Mouse (Mus musculus) liver, postnatal 0 days (tissue): Measurements from ENCODE around the gene Zbtb9. TPM values are rescaled to one million over a fixed set of nuclear protein-coding genes. Genes with fewer than 3 reads are reported as not detected.

Experiments used
- ATAC-seq: fragments of 200-750 bp; cut with Nextera tagmentation; 2 replicates; pipeline ENCODE4 v1.8.0; 2017; ENCODE audit warnings: mild to moderate bottlenecking, moderate library complexity
- DNase-seq: peaks from one replicate; pipeline ENCODE4 v3.0.0-alpha.2; 2016
- H3K27ac ChIP-seq: fragments of 300-500 bp; sonication (generic); 2 replicates; pipeline ENCODE4 v1.5.1; 2014; ENCODE audit warnings: antibody characterized with exemption, moderate library complexity, mild to moderate bottlenecking, low read depth
- H3K27me3 ChIP-seq: fragments of 300-500 bp; sonication (generic); 2 replicates; pipeline ENCODE4 v1.6.1; 2014; ENCODE audit warnings: low read length, control low read depth, mixed read lengths; ENCODE audit not compliant: insufficient read depth
- H3K36me3 ChIP-seq: fragments of 300-500 bp; sonication (generic); replicated peaks from 2 replicates; pipeline ENCODE4 v1.6.1; 2014; ENCODE audit warnings: mild to moderate bottlenecking, control low read depth, low read length, moderate library complexity, mixed read lengths; ENCODE audit not compliant: insufficient read depth
- H3K4me1 ChIP-seq: fragments of 300-500 bp; sonication (generic); 2 replicates; pipeline ENCODE4 v1.6.1; 2014; ENCODE audit warnings: antibody characterized with exemption, mild to moderate bottlenecking, control low read depth; ENCODE audit not compliant: insufficient read depth
- H3K4me2 ChIP-seq: fragments of 300-500 bp; sonication (generic); 2 replicates; pipeline ENCODE4 v1.6.1; 2014; ENCODE audit warnings: low read depth, mild to moderate bottlenecking, low read length, moderate library complexity, mixed read lengths
- H3K4me3 ChIP-seq: fragments of 300-500 bp; sonication (generic); 2 replicates; pipeline ENCODE4 v1.5.1; 2014; ENCODE audit warnings: low read depth, low read length
- H3K9ac ChIP-seq: fragments of 300-500 bp; sonication (generic); replicated peaks from 2 replicates; pipeline ENCODE4 v1.6.1; 2014; ENCODE audit warnings: mild to moderate bottlenecking, moderate library complexity
- H3K9me3 ChIP-seq: fragments of 300-500 bp; sonication (generic); 2 replicates; pipeline ENCODE4 v1.6.1; 2016; ENCODE audit warnings: mild to moderate bottlenecking, control low read depth, low read length, mixed read lengths
- CTCF ChIP-seq: sonication (generic); IDR thresholded peaks from 2 replicates; pipeline ENCODE4 v1.5.1; 2016; ENCODE audit warnings: antibody characterized with exemption, low read depth
- EP300 ChIP-seq: IDR thresholded peaks from 2 replicates; pipeline ENCODE4 v1.6.1; 2016; ENCODE audit warnings: antibody characterized with exemption, low read depth, mild to moderate bottlenecking
- WGBS: fragments of 180-500 bp; shearing (Covaris S2); extraction: QIAGEN DNeasy Blood & Tissue Kit; methylation state at CpG from one replicate; pipeline ENCODE4 v1.1.7; 2014; ENCODE audit not compliant: insufficient replicate concordance; 5-methylcytosine and 5-hydroxymethylcytosine counted together
- polyA plus RNA-seq: library from polyadenylated mRNA; unstranded; fragments of >200 nt; fragmentation: Nextera tagmentation; extraction: Ambion mirVana; gene quantifications from 2 replicates; pipeline ENCODE4 v1.2.1, GENCODE M21; 2015

Zbtb9 gene
- polyA plus RNA-seq, 1 experiment from 2014 or later = 4.4 TPM

GRCm38 (mm10) chr17:26956309-26956708, 16.7 kb upstream of the Zbtb9 start:
- peak overlapping the region; percentile 56 for H3K27ac ChIP-seq
- 0 out of 2 replicates have a peak, but pooled peaks cover 3% of the 10 kb centered on the region for H3K36me3 ChIP-seq
- ATAC-seq = no peak
- WGBS = 61% methylated on average over 5 of the region's 5 CpGs
- no peaks in the 10 kb centered on the region for H3K9me3 ChIP-seq
- peaks cover 28% of the 10 kb centered on the region for H3K4me1 ChIP-seq
- peaks cover 15% of the 10 kb centered on the region; the same call in 1 of the 2 replicates for H3K27me3 ChIP-seq
- TF ChIP-seq EP300 (no peak), CTCF (no peak)
- H3K9ac ChIP-seq = peak overlapping the region; percentile 52; the same call in 1 of the 2 replicates
- DNase-seq = no peak
- peak overlapping the region; percentile 55 for H3K4me2 ChIP-seq
- H3K4me3 ChIP-seq = peak overlapping the region; percentile 23

- Histone ChIP-seq H3K4me2 (peak overlapping the region; percentile 55), H3K36me3 (0 out of 2 replicates have a peak, but pooled peaks cover 3% of the 10 kb centered on the region), H3K27me3 (peaks cover 10% of the 10 kb centered on the region; the same call in 1 of the 2 replicates), H3K4me3 (peak overlapping the region; percentile 23; the same call in 1 of the 2 replicates), H3K27ac (peak overlapping the region; percentile 56), H3K9me3 (no peaks in the 10 kb centered on the region), H3K9ac (peak overlapping the region; percentile 47), H3K4me1 (peaks cover 27% of the 10 kb centered on the region)
- ATAC-seq (peak; percentile 80), DNase-seq (peak; percentile 42)
- WGBS = 46% methylated on average over 18 of the region's 18 CpGs
- peak; percentile 84 for TF ChIP-seq EP300
- no peak for TF ChIP-seq CTCF
These were observed 16.1 kb upstream of the Zbtb9 start for GRCm38 (mm10) chr17:26956895-26957294.

GRCm38 (mm10) chr17:26957872-26958271, 15.1 kb upstream of the Zbtb9 start:
- no peak overlapping the region for H3K27ac ChIP-seq
- 0 out of 2 replicates have a peak, but pooled peaks cover 3% of the 10 kb centered on the region for H3K27me3 ChIP-seq
- no peak for ATAC-seq
- TF ChIP-seq CTCF (no peak), EP300 (no peak)
- no peaks in the 10 kb centered on the region for H3K9me3 ChIP-seq
- no peak overlapping the region for H3K4me3 ChIP-seq
- no peak overlapping the region for H3K9ac ChIP-seq
- H3K4me1 ChIP-seq = peaks cover 18% of the 10 kb centered on the region
- H3K4me2 ChIP-seq = peak overlapping the region; percentile 55; the same call in 1 of the 2 replicates
- 0 out of 2 replicates have a peak, but pooled peaks cover 3% of the 10 kb centered on the region for H3K36me3 ChIP-seq
- 95% methylated on average over 5 of the region's 5 CpGs for WGBS
- no peak for DNase-seq

GRCm38 (mm10) chr17:26958880-26959279, 14.1 kb upstream of the Zbtb9 start:
- DNase-seq (no peak), ATAC-seq (no peak)
- Histone ChIP-seq H3K36me3 (0 out of 2 replicates have a peak, but pooled peaks cover 3% of the 10 kb centered on the region), H3K4me1 (peaks cover 18% of the 10 kb centered on the region), H3K9me3 (no peaks in the 10 kb centered on the region), H3K4me3 (no peak overlapping the region), H3K27me3 (no peaks in the 10 kb centered on the region), H3K9ac (no peak overlapping the region), H3K4me2 (no peak overlapping the region), H3K27ac (no peak overlapping the region)
- TF ChIP-seq CTCF (0 out of 2 replicates have a peak, but pooled peaks have one; percentile 10), EP300 (no peak)
- WGBS = 62% methylated on average over 5 of the region's 5 CpGs

GRCm38 (mm10) chr17:26959815-26960214, 13.2 kb upstream of the Zbtb9 start:
- ATAC-seq = no peak
- no peak for DNase-seq
- Histone ChIP-seq H3K4me3 (no peak overlapping the region), H3K27ac (no peak overlapping the region), H3K9ac (no peak overlapping the region), H3K4me1 (peaks cover 18% of the 10 kb centered on the region), H3K9me3 (no peaks in the 10 kb centered on the region), H3K36me3 (0 out of 2 replicates have a peak, but pooled peaks cover 3% of the 10 kb centered on the region), H3K4me2 (no peak overlapping the region), H3K27me3 (no peaks in the 10 kb centered on the region)
- TF ChIP-seq CTCF = no peak
- no peak for TF ChIP-seq EP300
- 90% methylated on average over 4 of the region's 4 CpGs for WGBS

- no peak overlapping the region for H3K4me3 ChIP-seq
- H3K9me3 ChIP-seq = no peaks in the 10 kb centered on the region
- H3K36me3 ChIP-seq = 0 out of 2 replicates have a peak, but pooled peaks cover 3% of the 10 kb centered on the region
- no peak for TF ChIP-seq EP300
- TF ChIP-seq CTCF = no peak
- no peak for ATAC-seq
- no peak for DNase-seq
- H3K4me1 ChIP-seq = peaks cover 8% of the 10 kb centered on the region; the same call in 1 of the 2 replicates
- H3K27ac ChIP-seq = no peak overlapping the region
- no peak overlapping the region for H3K4me2 ChIP-seq
- 83% methylated on average over 21 of the region's 21 CpGs for WGBS
- no peaks in the 10 kb centered on the region for H3K27me3 ChIP-seq
- no peak overlapping the region for H3K9ac ChIP-seq
These were observed 11.3 kb upstream of the Zbtb9 start for GRCm38 (mm10) chr17:26961572-26962240.
